Mouse (Mus musculus) lung, postnatal 0 days (tissue): ENCODE measurements around the gene Cubn.

ENCODE experiments used
- CTCF ChIP-seq: IDR thresholded peaks from 2 replicates; pipeline ENCODE4 v1.5.1; 2016; ENCODE audit warnings: antibody characterized with exemption, mild to moderate bottlenecking
- EP300 ChIP-seq: IDR thresholded peaks from 2 replicates; pipeline ENCODE4 v1.6.1; 2016; ENCODE audit warnings: antibody characterized with exemption, mild to moderate bottlenecking, control low read depth

- TF ChIP-seq CTCF = no peak
- TF ChIP-seq EP300 = no peak
These were observed 222.8 kb downstream of the Cubn start for GRCm38 (mm10) chr2:13268681-13269293.
